ENCODE assay signal across 13 mouse cellular contexts in the genomic region with DNA sequence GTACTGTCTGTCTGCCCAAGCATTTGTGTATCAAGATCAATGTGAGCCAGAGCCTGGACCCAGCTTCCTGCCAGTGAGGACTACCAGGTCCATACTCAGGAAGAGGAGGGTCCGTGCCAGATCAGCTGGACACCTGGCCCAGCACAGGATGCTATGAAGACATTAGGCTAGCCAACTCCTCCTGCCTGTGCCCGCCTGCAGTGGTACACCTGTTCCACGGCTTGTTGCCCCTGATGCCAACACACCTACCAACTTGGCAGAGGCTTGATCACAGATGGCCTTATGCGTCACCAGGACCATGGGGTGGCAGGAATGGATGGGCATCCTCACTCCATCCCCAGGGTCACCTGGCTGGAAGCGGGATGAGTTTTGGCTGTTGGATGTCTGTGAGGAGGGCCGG.
DNase-seq lines count a peak whose midpoint lies in the region; ATAC-seq and TF ChIP-seq lines count a peak whose summit lies in the region.
"Had no signal": no experiment of that assay in that cellular context is flagged by ENCODE, and none has a peak within 500 bp of the region (broad histone marks: within the 10 kb centered on the region; RNA-seq: fewer than 3 reads in every experiment).

No protein-coding gene starts in this region.

- no peak overlapping the region for H3K9ac ChIP-seq in intestine, postnatal 0 days (ENCODE audit: low read depth, low read length)
- no peak overlapping the region for H3K9ac ChIP-seq in intestine, embryonic 16.5 days (ENCODE audit: low read depth, low read length)
- H3K9ac ChIP-seq: forebrain, embryonic 13.5 days; liver, embryonic 13.5 days had no signal

- H3K4me1 ChIP-seq in intestine, postnatal 0 days (replicated peaks; ENCODE audit: control insufficient read depth, insufficient read depth, low read length) = peaks cover 13% of the 10 kb centered on the region
- H3K4me1 ChIP-seq in intestine, embryonic 16.5 days (ENCODE audit: control insufficient read depth, insufficient read depth, low read length) = peaks cover 38% of the 10 kb centered on the region

- 92% methylated on average over 6 of the region's 6 CpGs for WGBS in intestine, postnatal 0 days
- WGBS in intestine, embryonic 16.5 days = 92% methylated on average over 6 of the region's 6 CpGs

- peak overlapping the region; percentile 21; the same call in 1 of the 2 replicates for H3K27ac ChIP-seq in intestine, postnatal 0 days (ENCODE audit: low read depth, low read length)
- no peak overlapping the region for H3K27ac ChIP-seq in intestine, embryonic 16.5 days (ENCODE audit: low read length)
- H3K27ac ChIP-seq: forebrain, embryonic 13.5 days; liver, embryonic 13.5 days had no signal

- no peak for ATAC-seq in intestine, postnatal 0 days
- ATAC-seq in intestine, embryonic 16.5 days = no peak
- peak; percentile 86 for ATAC-seq in cerebellum, adult (ENCODE audit: insufficient number of reproducible peaks, low FRiP score, low TSS enrichment)
- ATAC-seq: CD4-positive, CD25-positive, alpha-beta regulatory T cell, adult 4 months; forebrain, embryonic 13.5 days had no signal

- DNase-seq in brain, adult 2 months (ENCODE audit: low read depth, low spot score) = peak; percentile 98
- peak; percentile 92 to 97 for DNase-seq in cerebellum, postnatal 14 days
- no peak for DNase-seq in ovary, postnatal 14 days (ENCODE audit: low spot score)
- no peak for DNase-seq in kidney, postnatal 4 days
- DNase-seq: adrenal gland, adult 8-10 months; heart, postnatal 36 days; liver, embryonic 13.5 days; midbrain, embryonic 14.5 days had no signal

- no peak overlapping the region for H3K4me3 ChIP-seq in intestine, postnatal 0 days (ENCODE audit: low read depth, low read length)
- H3K4me3 ChIP-seq in intestine, embryonic 16.5 days (ENCODE audit: low read length) = no peak overlapping the region
- H3K4me3 ChIP-seq: forebrain, embryonic 13.5 days; liver, embryonic 13.5 days had no signal

- H3K9me3 ChIP-seq in intestine, postnatal 0 days (ENCODE audit: control insufficient read depth) = no peaks in the 10 kb centered on the region
- H3K9me3 ChIP-seq in intestine, embryonic 16.5 days (ENCODE audit: control insufficient read depth, low read length) = no peaks in the 10 kb centered on the region
- H3K9me3 ChIP-seq: forebrain, embryonic 13.5 days; liver, embryonic 13.5 days had no signal

- H3K4me2 ChIP-seq in intestine, postnatal 0 days (replicated peaks; ENCODE audit: low read depth) = no peak overlapping the region
- H3K4me2 ChIP-seq in intestine, embryonic 16.5 days (ENCODE audit: low read depth, low read length) = no peak overlapping the region
- H3K4me2 ChIP-seq: forebrain, embryonic 13.5 days; liver, embryonic 13.5 days had no signal

- H3K36me3 ChIP-seq in intestine, postnatal 0 days (ENCODE audit: control insufficient read depth, insufficient read depth) = peaks cover 34% of the 10 kb centered on the region
- peaks cover 14% of the 10 kb centered on the region for H3K36me3 ChIP-seq in intestine, embryonic 16.5 days (ENCODE audit: control insufficient read depth, insufficient read depth, low read length)

- no peaks in the 10 kb centered on the region for H3K27me3 ChIP-seq in intestine, postnatal 0 days (replicated peaks; ENCODE audit: control insufficient read depth, insufficient read depth, low read length)
- H3K27me3 ChIP-seq in intestine, embryonic 16.5 days (replicated peaks; ENCODE audit: control insufficient read depth, insufficient read depth, low read length) = no peaks in the 10 kb centered on the region

- no peak for TF ChIP-seq CTCF in intestine, postnatal 0 days (IDR thresholded peaks at IDR 0.05; ENCODE audit: low read depth)

Comparison
In these comparisons a context has a peak if more than half of its experiments do, and no peak if none do; other contexts are left out.
1. DNase-seq: peak in brain, adult 2 months (single experiment) and cerebellum, postnatal 14 days (2 of 2); none in ovary, postnatal 14 days (single experiment) and kidney, postnatal 4 days (0 of 2).